In the genomic region with DNA sequence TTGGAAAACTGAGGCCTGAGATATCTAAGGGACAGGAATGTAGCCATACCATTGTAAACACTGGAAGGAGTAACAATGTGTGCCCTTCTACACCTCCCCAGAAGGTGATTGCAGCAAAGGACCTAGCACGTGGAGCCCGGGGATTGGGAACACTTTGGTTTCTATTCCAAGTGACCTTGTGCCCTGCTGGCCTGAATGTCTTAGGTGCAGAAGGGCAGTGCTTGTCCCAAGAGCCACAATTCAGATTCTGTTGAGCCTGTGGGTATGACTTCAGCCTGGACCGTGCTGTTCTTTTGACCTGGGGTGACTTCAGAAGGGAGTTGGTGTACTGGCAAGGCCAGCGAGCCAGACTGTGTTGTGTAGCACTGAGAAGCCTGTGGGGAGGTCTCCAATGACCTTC, we compare ENCODE assay signal across 23 mouse cellular contexts. TPM values are rescaled to one million over a fixed set of nuclear protein-coding genes. Genes with fewer than 3 reads are reported as not detected.
DNase-seq lines count a peak whose midpoint lies in the region; ATAC-seq and TF ChIP-seq lines count a peak whose summit lies in the region.
"Had no signal": no experiment of that assay in that cellular context is flagged by ENCODE, and none has a peak within 500 bp of the region (broad histone marks: within the 10 kb centered on the region; RNA-seq: fewer than 3 reads in every experiment).

No protein-coding gene starts in this region.

- DNase-seq in adrenal gland, postnatal 14 days: peak; percentile 56
- DNase-seq in adrenal gland, postnatal 25 days: no peak
- DNase-seq in kidney, adult 2 months: peak; percentile 69
- DNase-seq in liver, adult 2 months (ENCODE audit: extremely low read depth, low read depth, low spot score): peak; percentile 80
- no peak for DNase-seq in liver, postnatal 0 days
- peak; percentile 36 to 60 for DNase-seq in kidney, postnatal 36 days
- no peak for DNase-seq in cerebellum, postnatal 4 days (ENCODE audit: low spot score in 2 of 2)
- DNase-seq: cerebellum, adult 11 months; cerebellum, adult 8-10 months; cerebellum, postnatal 14 days; gastrocnemius, postnatal 10 days; heart, adult 2 months had no signal

- H3K36me3 ChIP-seq in kidney, adult 2 months (ENCODE audit: control insufficient read depth, insufficient read depth, low read length): no peaks in the 10 kb centered on the region
- peaks cover 14% of the 10 kb centered on the region for H3K36me3 ChIP-seq in kidney, embryonic 14.5 days (ENCODE audit: control insufficient read depth, insufficient read depth, low read length)
- no peaks in the 10 kb centered on the region; the same call in 1 of the 2 replicates for H3K36me3 ChIP-seq in liver, adult 2 months (ENCODE audit: control insufficient read depth, insufficient read depth, low read length)
- 0 out of 2 replicates have a peak, but pooled peaks cover 7% of the 10 kb centered on the region for H3K36me3 ChIP-seq in liver, postnatal 0 days (replicated peaks; ENCODE audit: insufficient read depth, low read length)

- H3K27me3 ChIP-seq in kidney, adult 2 months (replicated peaks; ENCODE audit: control insufficient read depth, insufficient read depth, low read length): no peaks in the 10 kb centered on the region
- no peaks in the 10 kb centered on the region for H3K27me3 ChIP-seq in kidney, embryonic 14.5 days (ENCODE audit: control insufficient read depth, insufficient read depth, low read length)
- no peaks in the 10 kb centered on the region for H3K27me3 ChIP-seq in liver, adult 2 months (ENCODE audit: control insufficient read depth, insufficient read depth, low read length)
- no peaks in the 10 kb centered on the region for H3K27me3 ChIP-seq in liver, postnatal 0 days (ENCODE audit: insufficient read depth, low read length)
- H3K27me3 ChIP-seq: embryonic facial prominence, embryonic 12.5 days; forebrain, embryonic 15.5 days had no signal

- peaks cover 3% of the 10 kb centered on the region; the same call in 1 of the 2 replicates for H3K4me1 ChIP-seq in kidney, adult 2 months (ENCODE audit: control insufficient read depth, insufficient read depth, low read length)
- peaks cover 12% of the 10 kb centered on the region; the same call in 1 of the 2 replicates for H3K4me1 ChIP-seq in kidney, embryonic 14.5 days (ENCODE audit: control insufficient read depth, insufficient read depth, low read length)
- H3K4me1 ChIP-seq in liver, adult 2 months (ENCODE audit: control insufficient read depth, insufficient read depth, low read length): peaks cover 6% of the 10 kb centered on the region; the same call in 1 of the 2 replicates
- H3K4me1 ChIP-seq in liver, postnatal 0 days (ENCODE audit: insufficient read depth): peaks cover 8% of the 10 kb centered on the region

- no peak for TF ChIP-seq POLR2A in kidney, adult 2 months (IDR thresholded peaks at IDR 0.05; ENCODE audit: low read depth, low read length)
- no peak for TF ChIP-seq POLR2A in liver, adult 2 months (IDR thresholded peaks at IDR 0.05; ENCODE audit: extremely low read depth, insufficient read depth, low read length)

- H3K27ac ChIP-seq in kidney, adult 2 months (ENCODE audit: insufficient read depth, low read depth, low read length): no peak overlapping the region; the same call in 1 of the 2 replicates
- no peak overlapping the region for H3K27ac ChIP-seq in kidney, embryonic 14.5 days (ENCODE audit: low read depth, low read length)
- no peak overlapping the region for H3K27ac ChIP-seq in liver, adult 2 months (replicated peaks; ENCODE audit: insufficient read depth, low read depth, low read length)
- H3K27ac ChIP-seq in liver, postnatal 0 days (ENCODE audit: low read depth): no peak overlapping the region
- H3K27ac ChIP-seq: embryonic facial prominence, embryonic 12.5 days; forebrain, embryonic 15.5 days; heart, adult 2 months; hindbrain, embryonic 10.5 days; hindbrain, embryonic 14.5 days had no signal

- no peak for TF ChIP-seq CTCF in kidney, adult 2 months (conservative IDR thresholded peaks at IDR 0.05; ENCODE audit: insufficient read depth, insufficient read length, low read depth, low read length)
- TF ChIP-seq CTCF in liver, adult 2 months (IDR thresholded peaks at IDR 0.05; ENCODE audit: low read depth, low read length): no peak
- no peak for TF ChIP-seq CTCF in liver, postnatal 0 days (IDR thresholded peaks at IDR 0.05; ENCODE audit: low read depth)

- no peaks in the 10 kb centered on the region for H3K9me3 ChIP-seq in kidney, embryonic 14.5 days (ENCODE audit: control insufficient read depth, low read length)
- no peaks in the 10 kb centered on the region for H3K9me3 ChIP-seq in liver, postnatal 0 days (ENCODE audit: low read length)
- H3K9me3 ChIP-seq: embryonic facial prominence, embryonic 12.5 days; forebrain, embryonic 15.5 days; hindbrain, embryonic 10.5 days had no signal

- no peak for TF ChIP-seq EP300 in liver, postnatal 0 days (IDR thresholded peaks at IDR 0.05; ENCODE audit: low read depth)

- WGBS in kidney, adult 2 months: 43% methylated on average over 4 of the region's 4 CpGs
- 86% methylated on average over 4 of the region's 4 CpGs for WGBS in kidney, embryonic 14.5 days
- WGBS in liver, adult 2 months: 34% methylated on average over 4 of the region's 4 CpGs
- 82% methylated on average over 4 of the region's 4 CpGs for WGBS in liver, postnatal 0 days (ENCODE audit: insufficient replicate concordance)

- no peak for ATAC-seq in kidney, embryonic 14.5 days (ENCODE audit: low FRiP score, low TSS enrichment)
- no peak for ATAC-seq in liver, postnatal 0 days
- ATAC-seq: forebrain, embryonic 15.5 days had no signal

- no peak overlapping the region for H3K4me3 ChIP-seq in kidney, adult 2 months (ENCODE audit: insufficient read depth, low read depth, low read length)
- H3K4me3 ChIP-seq in kidney, embryonic 14.5 days (ENCODE audit: low read length): no peak overlapping the region
- H3K4me3 ChIP-seq in liver, adult 2 months (ENCODE audit: insufficient read depth, low read depth, low read length): no peak overlapping the region
- no peak overlapping the region for H3K4me3 ChIP-seq in liver, postnatal 0 days (ENCODE audit: low read depth, low read length)
- H3K4me3 ChIP-seq: embryonic facial prominence, embryonic 12.5 days; forebrain, embryonic 15.5 days; heart, adult 2 months; hindbrain, embryonic 10.5 days had no signal

- H3K4me2 ChIP-seq in kidney, embryonic 14.5 days (replicated peaks; ENCODE audit: low read depth, low read length): no peak overlapping the region
- no peak overlapping the region for H3K4me2 ChIP-seq in liver, postnatal 0 days (ENCODE audit: low read depth, low read length)
- H3K4me2 ChIP-seq: embryonic facial prominence, embryonic 12.5 days; forebrain, embryonic 15.5 days; heart, embryonic 11.5 days; hindbrain, embryonic 14.5 days had no signal

- no peak overlapping the region for H3K9ac ChIP-seq in kidney, embryonic 14.5 days (ENCODE audit: low read depth, low read length)
- no peak overlapping the region for H3K9ac ChIP-seq in liver, adult 2 months (ENCODE audit: low read depth, low read length)
- H3K9ac ChIP-seq in liver, postnatal 0 days (replicated peaks): no peak overlapping the region
- H3K9ac ChIP-seq: embryonic facial prominence, embryonic 12.5 days; forebrain, embryonic 15.5 days; hindbrain, embryonic 14.5 days had no signal

- H3K79me2 ChIP-seq in liver, adult 2 months (ENCODE audit: control insufficient read depth, insufficient read depth, low read length): no peaks in the 10 kb centered on the region

RNA-seq across cellular contexts. Expression of a gene that starts 3.9 kb away (rescaled TPM):
- total RNA-seq in adrenal gland, postnatal 14 days (2021): 5.3 and 7.6 TPM in 2 replicates
- 8.0 and 8.8 TPM in 2 replicates for total RNA-seq in adrenal gland, postnatal 25 days (2021)
- 3.3 and 3.7 TPM in 2 replicates for polyA plus RNA-seq in kidney, adult 2 months (2012; rRNA removed)
- 6.4 and 8.8 TPM in 2 replicates for polyA plus RNA-seq in kidney, embryonic 14.5 days (2014; fragmentation: Nextera tagmentation; extraction: Ambion mirVana)
- total RNA-seq in liver, adult 2 months (2014; rRNA removed): 1.3 TPM in 2 replicates
- polyA plus RNA-seq in liver, adult 2 months (2012; rRNA removed): 1.8 and 2.6 TPM in 2 replicates
- polyA plus RNA-seq in liver, postnatal 0 days (2015; fragmentation: Nextera tagmentation; extraction: Ambion mirVana): 0.94 and 1.6 TPM in 2 replicates

RNA-seq across cellular contexts. Expression of a gene that starts 24.0 kb away (rescaled TPM):
- 4.4 and 6.3 TPM in 2 replicates for total RNA-seq in adrenal gland, postnatal 14 days (2021)
- total RNA-seq in adrenal gland, postnatal 25 days (2021): 8.4 and 9.3 TPM in 2 replicates
- polyA plus RNA-seq in kidney, adult 2 months (2012; rRNA removed): 2.3 and 2.6 TPM in 2 replicates
- polyA plus RNA-seq in kidney, embryonic 14.5 days (2014; fragmentation: Nextera tagmentation; extraction: Ambion mirVana): 5.9 and 10.7 TPM in 2 replicates
- 2.5 and 3.5 TPM in 2 replicates for total RNA-seq in liver, adult 2 months (2014; rRNA removed)
- polyA plus RNA-seq in liver, adult 2 months (2012; rRNA removed): 0.92 and 1.2 TPM in 2 replicates
- polyA plus RNA-seq in liver, postnatal 0 days (2015; fragmentation: Nextera tagmentation; extraction: Ambion mirVana): 0.85 and 1.3 TPM in 2 replicates

RNA-seq across cellular contexts. Expression of a gene that starts 31.9 kb away (rescaled TPM):
- not detected in 2 replicates for total RNA-seq in adrenal gland, postnatal 14 days (2021)
- total RNA-seq in adrenal gland, postnatal 25 days (2021): not detected in 2 replicates
- polyA plus RNA-seq in kidney, adult 2 months (2012; rRNA removed): not detected in 2 replicates
- polyA plus RNA-seq in kidney, embryonic 14.5 days (2014; fragmentation: Nextera tagmentation; extraction: Ambion mirVana): not detected in 2 replicates
- total RNA-seq in liver, adult 2 months (2014; rRNA removed): not detected in 2 replicates
- not detected in 2 replicates for polyA plus RNA-seq in liver, adult 2 months (2012; rRNA removed)
- polyA plus RNA-seq in liver, postnatal 0 days (2015; fragmentation: Nextera tagmentation; extraction: Ambion mirVana): not detected in 2 replicates
- total RNA-seq: ES-E14; gastrocnemius, postnatal 10 days; gastrocnemius, postnatal 4 days; heart, adult 2 months; heart, postnatal 25 days had no signal
- polyA plus RNA-seq: embryonic facial prominence, embryonic 12.5 days; forebrain, embryonic 11.5 days; forebrain, embryonic 15.5 days; heart, adult 2 months; hindbrain, embryonic 10.5 days; hindbrain, embryonic 14.5 days had no signal

RNA-seq across cellular contexts. Expression of a gene that starts 33.1 kb away (rescaled TPM):
- total RNA-seq in adrenal gland, postnatal 14 days (2021): 5.2 and 6.0 TPM in 2 replicates
- total RNA-seq in adrenal gland, postnatal 25 days (2021): 4.9 and 6.3 TPM in 2 replicates
- polyA plus RNA-seq in kidney, adult 2 months (2012; rRNA removed): 1.2 and 1.5 TPM in 2 replicates
- 5.0 and 9.6 TPM in 2 replicates for polyA plus RNA-seq in kidney, embryonic 14.5 days (2014; fragmentation: Nextera tagmentation; extraction: Ambion mirVana)
- 4.5 and 4.9 TPM in 2 replicates for total RNA-seq in liver, adult 2 months (2014; rRNA removed)
- polyA plus RNA-seq in liver, adult 2 months (2012; rRNA removed): 0.56 and 0.66 TPM in 2 replicates
- 2.8 and 3.1 TPM in 2 replicates for polyA plus RNA-seq in liver, postnatal 0 days (2015; fragmentation: Nextera tagmentation; extraction: Ambion mirVana)

RNA-seq across cellular contexts. Expression of a gene that starts 41.9 kb away (rescaled TPM):
- total RNA-seq in adrenal gland, postnatal 14 days (2021): not detected in 2 replicates
- total RNA-seq in adrenal gland, postnatal 25 days (2021): not detected in 2 replicates
- polyA plus RNA-seq in kidney, adult 2 months (2012; rRNA removed): not detected in 2 replicates
- not detected in 2 replicates for polyA plus RNA-seq in kidney, embryonic 14.5 days (2014; fragmentation: Nextera tagmentation; extraction: Ambion mirVana)
- not detected in 2 replicates for total RNA-seq in liver, adult 2 months (2014; rRNA removed)
- polyA plus RNA-seq in liver, adult 2 months (2012; rRNA removed): not detected in 2 replicates
- polyA plus RNA-seq in liver, postnatal 0 days (2015; fragmentation: Nextera tagmentation; extraction: Ambion mirVana): not detected in 2 replicates
- total RNA-seq: ES-E14; gastrocnemius, postnatal 10 days; gastrocnemius, postnatal 4 days; heart, adult 2 months; heart, postnatal 25 days had no signal
- polyA plus RNA-seq: cortical plate, adult 2 months; embryonic facial prominence, embryonic 12.5 days; forebrain, embryonic 11.5 days; forebrain, embryonic 15.5 days; heart, adult 2 months; heart, embryonic 11.5 days; hindbrain, embryonic 10.5 days; hindbrain, embryonic 14.5 days had no signal

Comparison
In these comparisons a context has a peak if more than half of its experiments do, and no peak if none do; other contexts are left out.
1. DNase-seq: peak in adrenal gland, postnatal 14 days (single experiment), kidney, adult 2 months (single experiment), liver, adult 2 months (single experiment) and kidney, postnatal 36 days (2 of 2); none in adrenal gland, postnatal 25 days (single experiment), liver, postnatal 0 days (single experiment) and cerebellum, postnatal 4 days (0 of 2).